Mouse (Mus musculus) macrophage (primary cell): Measurements from ENCODE around the gene Arhgap1. TPM values are rescaled to one million over a fixed set of nuclear protein-coding genes. Genes with fewer than 3 reads are reported as not detected.
"Not testable (repeated sequence)": the region's sequence is repeated elsewhere in the genome, so short reads cannot be mapped to it uniquely, and the experiment has no call there.

Experiments
- H3K27ac ChIP-seq: fragments of 350-480 bp; formaldehyde crosslinking; 2 replicates; pipeline ENCODE4 v1.9.0; 2021
- H3K36me3 ChIP-seq: fragments of 350-480 bp; formaldehyde crosslinking; 2 replicates; pipeline ENCODE4 v1.9.0; 2021; ENCODE audit errors: inconsistent target
- H3K4me3 ChIP-seq: fragments of 350-480 bp; formaldehyde crosslinking; 2 replicates; pipeline ENCODE4 v1.9.0; 2021; ENCODE audit errors: inconsistent target
- H3K79me2 ChIP-seq: fragments of 350-480 bp; formaldehyde crosslinking; 2 replicates; pipeline ENCODE4 v1.9.0; 2021; ENCODE audit errors: inconsistent target
- WGBS: methylation state at CpG from one replicate; pipeline ENCODE4 v1.1.7; 2026; ENCODE audit warnings: inconsistent platforms; ENCODE audit not compliant: missing documents; 5-methylcytosine and 5-hydroxymethylcytosine counted together
- polyA plus RNA-seq: library from polyadenylated mRNA; stranded (reverse); fragments of 250-400 nt; gene quantifications from 3 replicates; pipeline ENCODE4 v1.2.4, GENCODE M21; 2018; ENCODE audit warnings: inconsistent platforms
- total RNA-seq, 78 experiments: library from RNA; depleted of rRNA; stranded (reverse); fragments of 250-400 nt; gene quantifications; 1 replicate in 9 of 78; 2 replicates in 24 of 78; 3 replicates in 43 of 78; 4 replicates in 2 of 78; pipeline ENCODE4 v1.2.4; 2018; ENCODE audit warnings: inconsistent platforms in 56 of 78

Arhgap1 gene
- total RNA-seq (2018; cell fraction: chromatin; rRNA removed) = 10 to 100 TPM; 30.3 to 78.8 (median 56.1) TPM
- 10 to 100 TPM; 52.7 to 86.6 (median 65.2) TPM for total RNA-seq (2018; cell fraction: cytosol; rRNA removed)
- 10 to 100 TPM; 32.6 to 80.6 (median 48.6) TPM for total RNA-seq (2018; cell fraction: nucleus; rRNA removed)
- 71.8 to 86.9 TPM (median 78.6 TPM) in 3 replicates for polyA plus RNA-seq

GRCm38 (mm10) chr2:91649553-91650359 is at the start of gene Arhgap1, which contains the start of gene Zfp408:
Arhgap1 (plus strand) TSS chr2:91649860.
Zfp408 (minus strand) TSS chr2:91649791.
- under 1% methylated on average over 44 of the region's 44 CpGs for WGBS
- H3K27ac ChIP-seq = peak within 1 kb of the TSS; percentile 92
- H3K79me2 ChIP-seq = peaks cover 73% of the 10 kb centered on the region
- H3K36me3 ChIP-seq = peaks cover 49% of the 10 kb centered on the region
- peak within 1 kb of the TSS; percentile 100 for H3K4me3 ChIP-seq

GRCm38 (mm10) chr2:91600475-91600874 is 49.2 kb upstream of the Arhgap1 start:
- Histone ChIP-seq H3K4me3 (no peak overlapping the region), H3K27ac (no peak overlapping the region), H3K36me3 (peaks cover 73% of the 10 kb centered on the region), H3K79me2 (no peaks in the 10 kb centered on the region)
- 88% methylated on average over 4 of the region's 4 CpGs for WGBS

GRCm38 (mm10) chr2:91602389-91602788 is 47.3 kb upstream of the Arhgap1 start:
- no peak overlapping the region for H3K27ac ChIP-seq
- no peak overlapping the region for H3K4me3 ChIP-seq
- H3K36me3 ChIP-seq = peaks cover 63% of the 10 kb centered on the region
- WGBS = 89% methylated on average over 3 of the region's 4 CpGs
- H3K79me2 ChIP-seq = no peaks in the 10 kb centered on the region

- not testable (repeated sequence) for H3K79me2 ChIP-seq, H3K4me3 ChIP-seq, H3K27ac ChIP-seq
- H3K36me3 ChIP-seq = peaks cover 36% of the 10 kb centered on the region; the same call in 1 of the 2 replicates
These were observed 40.3 kb upstream of the Arhgap1 start for GRCm38 (mm10) chr2:91609370-91609769.

GRCm38 (mm10) chr2:91622356-91622755 is 27.3 kb upstream of the Arhgap1 start:
- Histone ChIP-seq H3K36me3 (peaks cover 37% of the 10 kb centered on the region), H3K27ac (no peak overlapping the region), H3K4me3 (no peak overlapping the region), H3K79me2 (no peaks in the 10 kb centered on the region)
- WGBS = 99% methylated on average over 5 of the region's 5 CpGs

GRCm38 (mm10) chr2:91623366-91623765 is 26.3 kb upstream of the Arhgap1 start:
- 92% methylated on average over 7 of the region's 7 CpGs for WGBS
- H3K36me3 ChIP-seq = peaks cover 27% of the 10 kb centered on the region
- not testable (repeated sequence) for H3K27ac ChIP-seq, H3K4me3 ChIP-seq, H3K79me2 ChIP-seq

- H3K27ac ChIP-seq = no peak overlapping the region
- no peaks in the 10 kb centered on the region for H3K79me2 ChIP-seq
- 83% methylated on average over 5 of the region's 5 CpGs for WGBS
- no peaks in the 10 kb centered on the region for H3K36me3 ChIP-seq
- H3K4me3 ChIP-seq = no peak overlapping the region
These were observed 22.2 kb upstream of the Arhgap1 start for GRCm38 (mm10) chr2:91627486-91627885.

- no peaks in the 10 kb centered on the region for H3K36me3 ChIP-seq
- WGBS = 98% methylated on average over 8 of the region's 8 CpGs
- no peaks in the 10 kb centered on the region for H3K79me2 ChIP-seq
- no peak overlapping the region for H3K27ac ChIP-seq
- no peak overlapping the region for H3K4me3 ChIP-seq
These were observed 21.5 kb upstream of the Arhgap1 start for GRCm38 (mm10) chr2:91628171-91628570.

GRCm38 (mm10) chr2:91629682-91630081 is 20.0 kb upstream of the Arhgap1 start:
- 83% methylated on average over 18 of the region's 18 CpGs for WGBS
- Histone ChIP-seq H3K36me3 (no peaks in the 10 kb centered on the region), H3K79me2 (no peaks in the 10 kb centered on the region), H3K27ac (no peak overlapping the region), H3K4me3 (no peak overlapping the region)

GRCm38 (mm10) chr2:91630384-91630783 is 19.3 kb upstream of the Arhgap1 start:
- Histone ChIP-seq H3K4me3 (no peak overlapping the region), H3K27ac (no peak overlapping the region), H3K36me3 (no peaks in the 10 kb centered on the region), H3K79me2 (no peaks in the 10 kb centered on the region)
- WGBS = 94% methylated on average over 11 of the region's 12 CpGs

GRCm38 (mm10) chr2:91631826-91632225 is 17.8 kb upstream of the Arhgap1 start:
- no peak overlapping the region for H3K4me3 ChIP-seq
- H3K27ac ChIP-seq = no peak overlapping the region
- H3K79me2 ChIP-seq = no peaks in the 10 kb centered on the region
- 82% methylated on average over 5 of the region's 5 CpGs for WGBS
- no peaks in the 10 kb centered on the region for H3K36me3 ChIP-seq

- H3K36me3 ChIP-seq = no peaks in the 10 kb centered on the region
- H3K27ac ChIP-seq = no peak overlapping the region
- H3K4me3 ChIP-seq = no peak overlapping the region
- 84% methylated on average over 5 of the region's 5 CpGs for WGBS
- no peaks in the 10 kb centered on the region for H3K79me2 ChIP-seq
These were observed 17.3 kb upstream of the Arhgap1 start for GRCm38 (mm10) chr2:91632316-91632715.

- 89% methylated on average over 12 of the region's 12 CpGs for WGBS
- no peak overlapping the region for H3K4me3 ChIP-seq
- no peaks in the 10 kb centered on the region for H3K79me2 ChIP-seq
- H3K36me3 ChIP-seq = no peaks in the 10 kb centered on the region
- H3K27ac ChIP-seq = no peak overlapping the region
These were observed 16.2 kb upstream of the Arhgap1 start for GRCm38 (mm10) chr2:91633334-91633977.

- H3K27ac ChIP-seq = no peak overlapping the region
- 92% methylated on average over 5 of the region's 9 CpGs for WGBS
These were observed 14.8 kb upstream of the Arhgap1 start for GRCm38 (mm10) chr2:91634841-91635240.

GRCm38 (mm10) chr2:91635486-91635885 is 14.2 kb upstream of the Arhgap1 start:
- WGBS = 66% methylated on average over 11 of the region's 11 CpGs
- no peaks in the 10 kb centered on the region for H3K36me3 ChIP-seq
- H3K79me2 ChIP-seq = no peaks in the 10 kb centered on the region
- no peak overlapping the region for H3K27ac ChIP-seq
- H3K4me3 ChIP-seq = no peak overlapping the region

More at GRCm38 (mm10) chr2:91634841-91635240, 14.8 kb upstream of the Arhgap1 start:
- no peaks in the 10 kb centered on the region for H3K36me3 ChIP-seq
- no peaks in the 10 kb centered on the region for H3K79me2 ChIP-seq
- H3K4me3 ChIP-seq = no peak overlapping the region
